Mouse (Mus musculus) cerebellum, adult 2 months (tissue): Measurements from ENCODE around the gene Kcna3.

Experiments
- CTCF ChIP-seq: fragments of 200-500 bp; IDR thresholded peaks from 2 replicates; pipeline ENCODE4 v1.5.1; 2011; ENCODE audit warnings: low read depth, mild to moderate bottlenecking, control low read depth, low read length, moderate library complexity, borderline replicate concordance; ENCODE audit not compliant: insufficient read depth
- POLR2A ChIP-seq: fragments of 200-500 bp; IDR thresholded peaks from 2 replicates; pipeline ENCODE4 v1.6.1; 2011; ENCODE audit warnings: low read length, control low read depth, borderline replicate concordance; ENCODE audit not compliant: insufficient read depth

DNA sequence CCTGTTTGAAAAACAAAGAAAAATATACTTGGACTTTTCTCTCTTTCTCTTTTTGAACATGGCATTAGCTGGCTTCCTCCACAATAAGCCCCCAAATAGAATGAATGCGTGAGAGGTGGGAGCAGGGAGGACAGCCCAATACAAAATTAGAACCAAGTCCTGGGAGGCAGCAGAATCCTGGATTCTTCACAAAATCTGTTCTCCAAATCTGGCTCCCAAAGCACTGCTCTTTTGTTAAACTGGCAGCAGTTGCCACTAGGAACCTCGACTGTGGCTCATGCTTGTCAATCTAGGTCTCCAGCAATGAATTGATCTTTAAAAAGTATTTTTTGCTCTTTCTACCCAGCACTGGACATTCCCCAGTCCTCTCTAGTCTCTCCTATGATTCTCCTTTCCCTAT is 17.7 kb upstream of the Kcna3 start:
- TF ChIP-seq CTCF (no peak), POLR2A (no peak)
